Mouse (Mus musculus) heart, embryonic 14.5 days (tissue): ENCODE data around the gene Ankrd13d. TPM values are rescaled to one million over a fixed set of nuclear protein-coding genes. Genes with fewer than 3 reads are reported as not detected.

Source experiments
- ATAC-seq: fragments of 200-750 bp; cut with Nextera tagmentation; 2 replicates; pipeline ENCODE4 v1.8.0; 2017; ENCODE audit warnings: low read depth, moderate TSS enrichment; ENCODE audit not compliant: insufficient number of reproducible peaks, insufficient read depth, low FRiP score
- H3K27ac ChIP-seq, 2 experiments: fragments of 200-500 bp in 1 of 2; fragments of 300-500 bp in 1 of 2; sonication (generic) in 1 of 2; replicated peaks in 1 of 2; 2 replicates each; pipeline ENCODE4 v1.5.1; 2012 to 2014; ENCODE audit warnings: low read depth in 2 of 2, low read length in 2 of 2, control low read depth in 1 of 2, mild to moderate bottlenecking in 1 of 2, mixed read lengths in 1 of 2; ENCODE audit not compliant: control insufficient read depth in 1 of 2, insufficient read depth in 1 of 2
- H3K27me3 ChIP-seq: fragments of 300-500 bp; sonication (generic); 2 replicates; pipeline ENCODE4 v1.6.1; 2014; ENCODE audit warnings: mild to moderate bottlenecking, low read length, control low read depth; ENCODE audit not compliant: control insufficient read depth, insufficient read depth
- H3K36me3 ChIP-seq: fragments of 300-500 bp; sonication (generic); 2 replicates; pipeline ENCODE4 v1.6.1; 2014; ENCODE audit warnings: mild to moderate bottlenecking, control low read depth, low read length, mixed read lengths; ENCODE audit not compliant: control insufficient read depth, insufficient read depth
- H3K4me1 ChIP-seq, 2 experiments: fragments of 200-500 bp in 1 of 2; fragments of 300-500 bp in 1 of 2; sonication (generic) in 1 of 2; 2 replicates each; pipeline ENCODE4 v1.6.1; 2012 to 2014; ENCODE audit warnings: low read length in 2 of 2, control low read depth in 1 of 2, mixed read lengths in 1 of 2; ENCODE audit not compliant: control insufficient read depth in 2 of 2, insufficient read depth in 2 of 2
- H3K4me2 ChIP-seq: fragments of 300-500 bp; sonication (generic); 2 replicates; pipeline ENCODE4 v1.6.1; 2014; ENCODE audit warnings: mild to moderate bottlenecking, low read length
- H3K4me3 ChIP-seq, 2 experiments: fragments of 200-500 bp in 1 of 2; fragments of 300-500 bp in 1 of 2; sonication (generic) in 1 of 2; 2 replicates each; pipeline ENCODE4 v1.5.1; 2012 to 2014; ENCODE audit warnings: low read length in 2 of 2, mild to moderate bottlenecking in 2 of 2, control low read depth in 1 of 2, low read depth in 1 of 2, moderate library complexity in 1 of 2; ENCODE audit not compliant: control insufficient read depth in 1 of 2, insufficient read depth in 1 of 2
- H3K9ac ChIP-seq: fragments of 300-500 bp; sonication (generic); 2 replicates; pipeline ENCODE4 v1.6.1; 2014; ENCODE audit warnings: mild to moderate bottlenecking, low read length
- H3K9me3 ChIP-seq: fragments of 300-500 bp; sonication (generic); 2 replicates; pipeline ENCODE4 v1.6.1; 2016; ENCODE audit warnings: low read length, control low read depth; ENCODE audit not compliant: control insufficient read depth
- WGBS: fragments of 180-500 bp; shearing (Covaris S2); extraction: QIAGEN DNeasy Blood & Tissue Kit; methylation state at CpG from one replicate; pipeline ENCODE4 v1.1.7; 2014; 5-methylcytosine and 5-hydroxymethylcytosine counted together
- polyA plus RNA-seq: library from polyadenylated mRNA; unstranded; fragments of >200 nt; fragmentation: Nextera tagmentation; extraction: Ambion mirVana; gene quantifications from 2 replicates; pipeline ENCODE4 v1.2.1, GENCODE M21; 2014

Ankrd13d gene
- polyA plus RNA-seq, 1 experiment from 2014 or later, result 1.4 TPM

DNA sequence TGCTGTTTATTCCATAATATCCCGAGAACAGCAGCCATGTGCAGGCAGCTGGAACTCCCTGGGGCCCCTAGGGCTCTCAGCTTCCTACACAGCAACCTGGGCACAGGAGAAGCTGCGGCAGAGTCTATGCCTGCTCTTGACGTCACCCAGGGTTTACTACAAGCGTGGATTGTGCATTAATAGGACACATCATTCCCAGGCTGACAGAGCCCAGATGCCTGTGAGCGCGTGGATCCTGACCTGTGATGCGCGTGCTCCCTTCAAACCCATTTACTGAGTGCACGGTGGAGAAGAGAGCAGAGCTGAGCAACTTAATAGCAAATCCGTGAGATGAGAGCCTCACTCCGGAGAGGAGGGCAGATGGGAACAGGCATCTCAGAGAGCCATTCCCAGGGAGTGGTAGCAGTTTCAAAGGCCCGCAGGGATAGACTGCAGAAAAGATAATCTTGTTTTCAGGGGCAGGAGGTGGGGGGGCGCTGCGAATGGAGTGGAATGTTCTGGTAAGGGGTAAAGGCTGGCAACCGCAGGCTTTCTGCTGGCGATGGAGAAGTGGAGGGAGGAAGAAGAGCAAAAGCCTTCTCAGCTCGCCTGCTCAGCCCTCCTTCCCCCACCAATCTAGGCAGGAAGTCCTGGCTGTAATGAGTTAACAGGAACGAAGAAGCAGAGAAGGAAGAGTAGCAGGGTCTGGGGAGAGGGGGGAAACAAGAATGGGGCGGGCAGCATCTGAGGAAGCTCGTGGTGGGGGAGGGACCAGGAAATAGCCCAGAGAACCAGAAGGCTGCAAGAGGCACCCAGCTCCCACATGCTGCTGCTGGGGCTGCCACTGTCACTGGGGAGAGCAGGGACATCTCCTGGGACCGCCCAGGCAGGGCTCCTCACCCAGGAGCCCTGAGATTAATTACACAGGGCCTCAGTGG, 19.1 kb upstream of the Ankrd13d start:
- Histone ChIP-seq H3K4me3 (no peak overlapping the region), H3K9me3 (no peaks in the 10 kb centered on the region), H3K27ac (peak overlapping the region; percentile 70 to 73), H3K4me1 (peaks cover 32 to 46% of the 10 kb centered on the region in 2 experiments), H3K4me2 (peak overlapping the region; percentile 53), H3K9ac (peak overlapping the region; percentile 56), H3K36me3 (0 out of 2 replicates have a peak, but pooled peaks cover 5% of the 10 kb centered on the region), H3K27me3 (no peaks in the 10 kb centered on the region)
- WGBS, result 14% methylated on average over 21 of the region's 21 CpGs
- no peak for ATAC-seq

DNA sequence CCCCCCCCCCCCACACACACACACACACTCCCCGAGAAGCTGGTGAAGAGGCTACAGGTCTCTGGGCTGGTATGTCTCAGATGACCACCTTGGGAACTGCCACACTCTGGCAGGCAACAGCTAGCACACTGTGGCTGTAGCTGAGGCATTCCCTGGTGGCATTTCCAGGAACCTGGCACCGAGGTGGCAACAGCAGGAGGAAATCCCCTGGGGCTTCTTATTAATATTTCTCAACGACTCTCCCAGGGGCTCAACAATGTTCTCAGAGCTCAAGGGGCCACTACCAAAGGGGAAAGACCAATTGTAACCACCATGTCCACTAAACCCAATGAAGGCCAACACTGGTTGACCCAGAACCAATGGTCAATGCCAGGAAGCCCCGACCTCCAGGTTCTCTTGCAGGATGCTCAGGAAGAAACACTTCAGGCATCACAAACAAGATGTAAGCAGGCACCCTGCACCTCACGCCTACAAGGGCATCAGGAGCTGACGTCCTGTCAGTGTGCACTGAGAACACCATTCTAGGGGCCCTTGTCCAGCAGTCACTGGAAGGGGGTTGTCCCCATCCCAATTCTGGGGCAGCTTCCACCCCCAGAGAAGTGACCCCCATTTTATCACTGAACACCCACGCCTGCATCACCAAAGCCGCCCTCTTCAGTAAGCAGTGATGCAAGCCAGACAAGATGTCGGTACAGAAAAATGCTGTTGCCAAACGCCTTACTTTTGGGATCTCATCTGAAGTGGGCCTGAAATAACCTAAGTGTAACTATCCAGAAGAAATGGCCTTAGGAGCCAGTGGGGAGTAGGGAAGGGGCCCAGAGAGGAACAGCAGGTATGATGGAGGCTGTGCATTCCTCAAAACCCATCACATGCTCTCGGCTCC, 18.2 kb upstream of the Ankrd13d start:
- peaks cover 32 to 42% of the 10 kb centered on the region in 2 experiments for H3K4me1 ChIP-seq

DNA sequence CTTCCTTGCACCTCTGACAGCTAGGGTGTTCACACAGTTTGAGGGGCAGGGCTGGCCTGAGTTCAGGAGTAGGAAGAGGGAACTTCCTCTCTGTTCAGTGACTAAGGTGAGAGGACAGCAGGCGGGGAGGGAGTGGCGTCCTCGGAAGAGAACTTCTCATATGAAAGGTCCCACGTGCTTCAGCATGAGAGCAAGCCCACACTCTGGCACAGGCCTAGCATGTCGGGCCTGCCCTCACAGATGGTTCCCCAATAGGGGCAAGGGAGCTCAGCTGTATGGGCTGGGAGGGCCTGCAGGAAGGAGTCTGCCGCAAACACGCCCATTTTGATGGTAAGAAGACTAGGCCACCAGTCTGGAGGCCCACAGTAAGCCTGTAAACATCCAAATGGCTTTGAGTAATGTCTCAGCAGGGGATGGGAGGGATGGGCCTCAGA, 17.4 kb upstream of the Ankrd13d start:
- Histone ChIP-seq H3K4me2 (no peak overlapping the region), H3K27ac (no peak overlapping the region), H3K9ac (no peak overlapping the region), H3K36me3 (0 out of 2 replicates have a peak, but pooled peaks cover 5% of the 10 kb centered on the region), H3K4me1 (peaks cover 32 to 42% of the 10 kb centered on the region in 2 experiments), H3K9me3 (no peaks in the 10 kb centered on the region), H3K27me3 (no peaks in the 10 kb centered on the region), H3K4me3 (no peak overlapping the region)
- ATAC-seq, result no peak
- 52% methylated on average over 7 of the region's 7 CpGs for WGBS

More for the DNA sequence above, 18.2 kb upstream of the Ankrd13d start:
- no peak overlapping the region for H3K4me3 ChIP-seq
- peak overlapping the region; percentile 70 to 73; a peak in 2 of 4 replicates for H3K27ac ChIP-seq
- WGBS, result 56% methylated on average over 11 of the region's 11 CpGs
- no peaks in the 10 kb centered on the region for H3K27me3 ChIP-seq
- ATAC-seq, result no peak
- peak overlapping the region; percentile 56; the same call in 1 of the 2 replicates for H3K9ac ChIP-seq
- no peaks in the 10 kb centered on the region for H3K9me3 ChIP-seq
- 0 out of 2 replicates have a peak, but pooled peaks cover 5% of the 10 kb centered on the region for H3K36me3 ChIP-seq
- H3K4me2 ChIP-seq, result peak overlapping the region; percentile 53

DNA sequence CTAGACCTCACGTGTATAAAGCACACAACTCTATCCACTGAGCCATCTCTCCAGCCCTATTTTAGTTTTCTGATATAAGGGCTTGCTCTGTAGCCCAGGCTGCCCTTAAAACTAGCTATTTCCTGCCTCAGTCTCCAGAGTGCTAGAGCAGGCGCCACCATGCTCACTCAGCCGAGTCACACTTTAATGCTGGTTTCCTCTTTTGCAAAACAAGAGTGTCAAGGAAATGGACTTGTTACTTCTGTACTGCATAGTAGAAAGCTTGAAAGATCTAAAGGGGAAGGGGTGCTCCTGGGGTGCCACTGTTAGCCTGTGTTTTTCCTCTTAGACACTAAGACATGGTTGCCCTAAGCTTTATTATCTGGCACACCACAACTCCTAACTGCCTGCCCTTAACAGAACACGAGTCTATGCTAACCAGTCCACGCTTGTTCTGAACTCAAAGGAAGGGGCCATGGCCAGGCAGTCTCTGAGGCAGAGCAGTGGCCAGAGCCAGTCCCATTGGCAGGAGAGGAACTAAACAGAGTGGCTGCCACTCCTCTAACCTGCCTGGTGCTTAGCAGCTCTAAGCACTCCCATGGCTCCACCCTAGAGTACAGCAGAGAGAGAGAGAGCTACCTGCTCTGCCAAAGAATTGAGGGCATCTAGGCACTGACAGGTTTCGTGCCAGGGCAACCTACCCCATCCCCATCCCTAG, 16.8 kb upstream of the Ankrd13d start:
- Histone ChIP-seq H3K4me3 (no peak overlapping the region), H3K4me2 (no peak overlapping the region), H3K27ac (no peak overlapping the region), H3K4me1 (peaks cover 30 to 37% of the 10 kb centered on the region in 2 experiments), H3K9me3 (no peaks in the 10 kb centered on the region), H3K36me3 (peaks cover 6% of the 10 kb centered on the region; the same call in 1 of the 2 replicates), H3K27me3 (no peaks in the 10 kb centered on the region), H3K9ac (no peak overlapping the region)
- 73% methylated on average over 6 of the region's 6 CpGs for WGBS
- no peak for ATAC-seq

DNA sequence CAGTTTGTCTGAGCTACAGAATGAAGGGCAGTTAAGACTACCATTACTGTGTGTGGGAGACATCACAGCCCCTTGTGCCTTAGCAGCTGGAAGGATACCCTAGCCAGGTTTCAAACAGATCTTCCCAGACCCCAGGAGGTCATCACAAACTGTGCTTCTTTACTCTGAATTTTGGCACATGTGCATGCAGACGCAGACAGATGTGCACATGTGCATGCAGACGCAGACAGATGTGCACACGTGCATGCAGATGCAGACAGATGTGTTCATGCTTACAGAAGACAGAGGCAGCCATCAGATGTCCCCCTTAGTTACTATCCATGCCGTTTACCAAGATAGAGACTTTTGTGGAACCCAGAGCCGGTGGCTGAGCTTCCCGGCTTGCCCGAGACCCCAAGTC, 16.2 kb upstream of the Ankrd13d start:
- peaks cover 26 to 31% of the 10 kb centered on the region in 2 experiments for H3K4me1 ChIP-seq
- no peak overlapping the region for H3K27ac ChIP-seq
- WGBS, result 89% methylated on average over 7 of the region's 7 CpGs

DNA sequence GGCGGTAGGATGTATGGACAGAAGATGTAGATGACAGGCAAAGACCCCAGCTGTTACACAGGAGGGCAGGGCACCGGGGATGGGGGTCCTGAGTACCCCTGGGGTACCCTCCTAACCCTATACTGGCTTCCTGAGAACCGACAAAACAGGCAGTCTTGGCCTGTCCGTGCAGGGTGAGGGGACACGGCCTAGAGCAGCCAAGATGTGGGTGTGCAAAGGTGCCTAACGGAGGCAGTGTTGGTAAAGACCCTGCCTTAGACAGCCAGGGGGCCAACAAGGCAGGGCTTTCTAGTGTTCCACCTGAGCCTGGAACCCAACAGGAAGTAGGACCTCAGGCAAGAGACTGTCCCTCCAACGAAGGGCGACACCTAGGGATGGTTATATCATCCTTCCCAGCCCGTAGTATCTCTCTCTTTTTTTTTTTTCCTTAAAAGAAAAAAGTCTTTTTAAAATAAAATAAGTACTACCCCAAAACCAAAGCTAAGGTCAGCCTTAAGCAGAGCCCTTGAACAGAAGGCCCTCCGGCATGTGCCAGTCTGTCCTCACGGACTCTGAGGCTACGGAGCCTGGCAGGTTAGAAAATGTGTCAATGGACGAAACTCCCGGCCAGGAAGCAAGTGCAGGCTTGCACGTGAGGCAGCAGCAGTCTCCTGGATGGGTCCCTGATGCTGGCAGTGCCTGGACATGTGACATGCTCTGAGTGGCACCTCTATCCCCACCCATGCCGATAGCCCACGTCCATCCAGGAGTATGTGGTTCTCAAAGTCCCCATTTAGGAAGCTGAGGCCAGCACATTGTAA, 15.6 kb upstream of the Ankrd13d start:
- peaks cover 24 to 30% of the 10 kb centered on the region in 2 experiments for H3K4me1 ChIP-seq
- H3K27me3 ChIP-seq, result no peaks in the 10 kb centered on the region
- 81% methylated on average over 17 of the region's 17 CpGs for WGBS
- H3K4me3 ChIP-seq, result no peak overlapping the region
- H3K27ac ChIP-seq, result no peak overlapping the region
- peaks cover 8% of the 10 kb centered on the region; the same call in 1 of the 2 replicates for H3K36me3 ChIP-seq
- H3K9ac ChIP-seq, result no peak overlapping the region
- no peak for ATAC-seq
- no peaks in the 10 kb centered on the region for H3K9me3 ChIP-seq
- no peak overlapping the region for H3K4me2 ChIP-seq

More for the DNA sequence above, 16.2 kb upstream of the Ankrd13d start:
- no peaks in the 10 kb centered on the region for H3K27me3 ChIP-seq
- H3K9ac ChIP-seq, result no peak overlapping the region
- H3K4me2 ChIP-seq, result no peak overlapping the region
- no peak overlapping the region for H3K4me3 ChIP-seq
- no peaks in the 10 kb centered on the region for H3K9me3 ChIP-seq
- no peak for ATAC-seq
- H3K36me3 ChIP-seq, result peaks cover 8% of the 10 kb centered on the region; the same call in 1 of the 2 replicates
